Mouse (Mus musculus) heart, embryonic 13.5 days (tissue): Measurements from ENCODE around the gene Nfil3. TPM values are rescaled to one million over a fixed set of nuclear protein-coding genes. Genes with fewer than 3 reads are reported as not detected.

ENCODE experiments used
- ATAC-seq: fragments of 200-750 bp; cut with Nextera tagmentation; 2 replicates; pipeline ENCODE4 v1.8.0; 2017; ENCODE audit warnings: moderate TSS enrichment; ENCODE audit not compliant: insufficient number of reproducible peaks, low FRiP score, low TSS enrichment; ENCODE audit errors: extremely low read depth
- H3K27ac ChIP-seq: fragments of 300-500 bp; sonication (generic); replicated peaks from 2 replicates; pipeline ENCODE4 v1.5.1; 2015; ENCODE audit warnings: moderate library complexity, mild to moderate bottlenecking, inconsistent platforms
- H3K27me3 ChIP-seq: fragments of 300-500 bp; sonication (generic); replicated peaks from 2 replicates; pipeline ENCODE4 v1.6.1; 2015; ENCODE audit warnings: mild to moderate bottlenecking, inconsistent platforms
- H3K36me3 ChIP-seq: fragments of 300-500 bp; sonication (generic); 2 replicates; pipeline ENCODE4 v1.6.1; 2015; ENCODE audit warnings: mild to moderate bottlenecking, inconsistent platforms
- H3K4me1 ChIP-seq: fragments of 300-500 bp; sonication (generic); 2 replicates; pipeline ENCODE4 v1.6.1; 2015; ENCODE audit warnings: inconsistent platforms
- H3K4me2 ChIP-seq: fragments of 300-500 bp; sonication (generic); 2 replicates; pipeline ENCODE4 v1.6.1; 2015; ENCODE audit warnings: inconsistent platforms, mild to moderate bottlenecking, moderate library complexity
- H3K4me3 ChIP-seq: fragments of 300-500 bp; sonication (generic); 2 replicates; pipeline ENCODE4 v1.5.1; 2015; ENCODE audit warnings: moderate library complexity, mild to moderate bottlenecking, inconsistent platforms
- H3K9ac ChIP-seq: fragments of 300-500 bp; sonication (generic); 2 replicates; pipeline ENCODE4 v1.6.1; 2015; ENCODE audit warnings: inconsistent platforms, mild to moderate bottlenecking, moderate library complexity
- H3K9me3 ChIP-seq: fragments of 300-500 bp; sonication (generic); 2 replicates; pipeline ENCODE4 v1.6.1; 2016; ENCODE audit warnings: inconsistent platforms
- WGBS: fragments of 180-500 bp; shearing (Covaris S2); methylation state at CpG from one replicate; pipeline ENCODE4 v1.1.7; 2015; ENCODE audit warnings: mixed read lengths; 5-methylcytosine and 5-hydroxymethylcytosine counted together
- polyA plus RNA-seq: library from polyadenylated mRNA; unstranded; fragments of >200 nt; fragmentation: Nextera tagmentation; extraction: Ambion mirVana; gene quantifications from 2 replicates; pipeline ENCODE4 v1.2.1, GENCODE M21; 2015

The Nfil3 gene
- polyA plus RNA-seq, 1 experiment from 2014 or later = 36.8 TPM

GRCm38 (mm10) chr13:52929209-52930171 is 51.4 kb downstream of the Nfil3 start, which contains the start of gene Auh:
Gene Auh, minus strand, starts transcription at chr13:52929681.
- Histone ChIP-seq H3K27ac (peak within 1 kb of the TSS; percentile 84), H3K9ac (peak within 1 kb of the TSS; percentile 90), H3K36me3 (peaks cover 2% of the 10 kb centered on the region; the same call in 1 of the 2 replicates), H3K27me3 (no peaks in the 10 kb centered on the region; the same call in 1 of the 2 replicates), H3K4me2 (peak within 1 kb of the TSS; percentile 78), H3K9me3 (no peaks in the 10 kb centered on the region), H3K4me1 (peaks cover 30% of the 10 kb centered on the region), H3K4me3 (peak within 1 kb of the TSS; percentile 85)
- WGBS = under 1% methylated on average over 63 of the region's 63 CpGs
- ATAC-seq = peak; percentile 93

GRCm38 (mm10) chr13:52928392-52928791 is 52.5 kb downstream of the Nfil3 start:
- no peak for ATAC-seq
- Histone ChIP-seq H3K9me3 (no peaks in the 10 kb centered on the region), H3K27ac (no peak overlapping the region), H3K4me3 (peak overlapping the region; percentile 85), H3K36me3 (peaks cover 2% of the 10 kb centered on the region; the same call in 1 of the 2 replicates), H3K4me2 (peak overlapping the region; percentile 78), H3K27me3 (no peaks in the 10 kb centered on the region), H3K9ac (peak overlapping the region; percentile 90), H3K4me1 (peaks cover 30% of the 10 kb centered on the region)
- WGBS = 55% methylated on average over 9 of the region's 9 CpGs

- no peak overlapping the region for H3K4me2 ChIP-seq
- H3K9ac ChIP-seq = no peak overlapping the region
- no peaks in the 10 kb centered on the region for H3K27me3 ChIP-seq
- peaks cover 28% of the 10 kb centered on the region for H3K4me1 ChIP-seq
- no peak for ATAC-seq
- 82% methylated on average over 5 of the region's 5 CpGs for WGBS
- H3K4me3 ChIP-seq = no peak overlapping the region
- no peak overlapping the region for H3K27ac ChIP-seq
- H3K9me3 ChIP-seq = no peaks in the 10 kb centered on the region
- peaks cover 2% of the 10 kb centered on the region; the same call in 1 of the 2 replicates for H3K36me3 ChIP-seq
These were observed 56.4 kb downstream of the Nfil3 start for GRCm38 (mm10) chr13:52924457-52924856.

GRCm38 (mm10) chr13:52921966-52922365 is 58.9 kb downstream of the Nfil3 start:
- H3K36me3 ChIP-seq = peaks cover 11% of the 10 kb centered on the region
- H3K27ac ChIP-seq = no peak overlapping the region
- H3K9ac ChIP-seq = no peak overlapping the region
- ATAC-seq = no peak
- no peaks in the 10 kb centered on the region for H3K9me3 ChIP-seq
- H3K4me2 ChIP-seq = no peak overlapping the region
- WGBS = 65% methylated on average over 8 of the region's 8 CpGs
- H3K27me3 ChIP-seq = no peaks in the 10 kb centered on the region
- H3K4me3 ChIP-seq = no peak overlapping the region
- H3K4me1 ChIP-seq = peaks cover 8% of the 10 kb centered on the region

GRCm38 (mm10) chr13:52921065-52921825 is 59.6 kb downstream of the Nfil3 start:
- no peak for ATAC-seq
- Histone ChIP-seq H3K9ac (no peak overlapping the region), H3K4me1 (peaks cover 7% of the 10 kb centered on the region), H3K4me2 (no peak overlapping the region), H3K36me3 (peaks cover 8% of the 10 kb centered on the region; the same call in 1 of the 2 replicates), H3K27ac (no peak overlapping the region), H3K9me3 (no peaks in the 10 kb centered on the region), H3K27me3 (no peaks in the 10 kb centered on the region), H3K4me3 (no peak overlapping the region)
- 82% methylated on average over 7 of the region's 7 CpGs for WGBS

- no peaks in the 10 kb centered on the region for H3K27me3 ChIP-seq
- H3K4me3 ChIP-seq = no peak overlapping the region
- H3K27ac ChIP-seq = no peak overlapping the region
- no peak overlapping the region for H3K4me2 ChIP-seq
- 57% methylated on average over 10 of the region's 10 CpGs for WGBS
- H3K9ac ChIP-seq = 0 out of 2 replicates have a peak overlapping the region, but pooled peaks have one; percentile 50
- peaks cover 8% of the 10 kb centered on the region; the same call in 1 of the 2 replicates for H3K36me3 ChIP-seq
- H3K9me3 ChIP-seq = no peaks in the 10 kb centered on the region
- peaks cover 17% of the 10 kb centered on the region for H3K4me1 ChIP-seq
- no peak for ATAC-seq
These were observed 61.0 kb downstream of the Nfil3 start for GRCm38 (mm10) chr13:52919790-52920352.

- Histone ChIP-seq H3K9me3 (no peaks in the 10 kb centered on the region), H3K4me3 (no peak overlapping the region), H3K4me1 (peaks cover 20% of the 10 kb centered on the region), H3K27me3 (no peaks in the 10 kb centered on the region), H3K36me3 (peaks cover 8% of the 10 kb centered on the region; the same call in 1 of the 2 replicates), H3K27ac (no peak overlapping the region), H3K9ac (no peak overlapping the region), H3K4me2 (no peak overlapping the region)
- 91% methylated on average over 5 of the region's 5 CpGs for WGBS
- no peak for ATAC-seq
These were observed 62.5 kb downstream of the Nfil3 start for GRCm38 (mm10) chr13:52918333-52918732.

Other genes with a start within 250 kb of the Nfil3 start
- gene Auh, start 51.4 kb downstream of the Nfil3 start, polyA plus RNA-seq = 49.1 and 57.4 TPM in 2 replicates